Mouse (Mus musculus) cortical plate, adult 2 months (tissue): ENCODE data around the gene Efcab2.

Experiments
- CTCF ChIP-seq: fragments of 200-500 bp; IDR thresholded peaks from 2 replicates; pipeline ENCODE4 v1.5.1; 2011; ENCODE audit warnings: mild to moderate bottlenecking, control low read depth, low read length; ENCODE audit not compliant: insufficient read depth; ENCODE audit errors: extremely low read depth
- POLR2A ChIP-seq: fragments of 200-500 bp; IDR thresholded peaks from 2 replicates; pipeline ENCODE4 v1.6.1; 2011; ENCODE audit warnings: mild to moderate bottlenecking, low read length, control low read depth; ENCODE audit not compliant: insufficient read depth; ENCODE audit errors: extremely low read depth

GRCm38 (mm10) chr1:178368548-178369271, 37.2 kb upstream of the Efcab2 start:
- TF ChIP-seq POLR2A (peak; percentile 76), CTCF (no peak)
